Mouse (Mus musculus) liver, postnatal 0 days (tissue): ENCODE results near the gene 5330417H12Rik.
A peak's percentile ranks its signal among the peaks of the same experiment; 100 is the strongest.

Experiments
- CTCF ChIP-seq: sonication (generic); IDR thresholded peaks from 2 replicates; pipeline ENCODE4 v1.5.1; 2016; ENCODE audit warnings: antibody characterized with exemption, low read depth
- EP300 ChIP-seq: IDR thresholded peaks from 2 replicates; pipeline ENCODE4 v1.6.1; 2016; ENCODE audit warnings: antibody characterized with exemption, low read depth, mild to moderate bottlenecking

GRCm38 (mm10) chr7:107661189-107661842, 36.4 kb upstream of the 5330417H12Rik start:
- peak; percentile 90 for TF ChIP-seq CTCF
- no peak for TF ChIP-seq EP300
